Mouse (Mus musculus): ENCODE results near the gene Gm17604. TPM values are rescaled to one million over a fixed set of nuclear protein-coding genes. Genes with fewer than 3 reads are reported as not detected.

The Gm17604 gene
- polyA plus RNA-seq (2012; ENCODE audit: insufficient read depth, low replicate concordance) = not detected in 2 replicates

DNA sequence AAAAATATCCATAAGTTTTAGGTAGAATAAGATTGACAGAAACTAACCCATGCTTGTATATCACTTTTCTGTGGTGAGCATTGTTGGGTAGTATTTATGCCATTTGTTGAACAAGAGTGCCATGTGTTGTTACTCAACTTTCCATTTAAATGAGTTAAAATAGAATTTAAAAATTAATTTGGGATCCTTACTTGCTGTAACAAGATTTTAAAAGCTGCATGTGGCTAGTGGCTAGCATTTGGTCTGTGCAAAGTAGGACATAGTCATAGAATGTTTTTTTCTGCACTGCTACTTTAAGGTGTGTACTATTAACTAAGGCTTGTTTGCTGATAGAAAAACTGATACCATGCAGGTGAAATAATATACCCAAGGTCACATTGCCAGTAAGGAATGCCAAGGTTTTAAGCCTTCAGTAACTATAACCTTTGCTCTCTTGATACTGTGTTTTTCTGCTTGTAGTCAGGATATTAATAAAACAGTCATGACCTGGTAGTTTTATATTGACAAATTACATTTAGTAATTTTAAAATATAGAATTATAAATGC, at the start of gene Gm17604:
Gm17604 (minus strand) TSS at position 51 of the 546 bp plus-strand sequence.
- no peaks in the 10 kb centered on the region for H3K36me3 ChIP-seq (replicated peaks; ENCODE audit: low read length)
- H3K9me3 ChIP-seq = no peaks in the 10 kb centered on the region
- TF ChIP-seq FLI1 (IDR thresholded peaks at IDR 0.05; ENCODE audit: low read length) (no peak), GATA1 (IDR thresholded peaks at IDR 0.05; ENCODE audit: borderline replicate concordance, low read length) (no peak)

DNA sequence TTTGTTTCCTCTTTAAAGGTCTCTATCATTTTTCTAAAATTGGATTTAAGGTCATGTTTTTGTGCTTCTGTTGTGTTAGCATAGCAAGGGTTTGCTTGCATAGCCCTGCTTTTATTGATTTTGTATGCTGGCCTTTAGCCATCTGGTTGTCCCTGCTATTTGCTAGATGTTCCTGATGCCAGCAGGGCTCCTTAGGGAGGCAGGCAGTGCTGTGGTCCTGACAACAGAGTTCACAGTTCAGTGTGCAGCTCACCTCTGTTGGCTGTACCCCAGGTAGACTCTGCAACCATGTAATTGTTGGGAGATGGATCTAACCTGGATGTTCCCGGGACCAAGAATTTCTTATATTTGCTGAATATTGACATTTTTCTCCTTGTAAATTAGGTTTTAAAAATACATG, 45.3 kb upstream of the Gm17604 start:
- Histone ChIP-seq H3K4me3 (replicated peaks) (no peak overlapping the region), H3K9me3 (no peaks in the 10 kb centered on the region), H3K4me1 (no peaks in the 10 kb centered on the region), H3K27me3 (replicated peaks) (peaks cover 2% of the 10 kb centered on the region), H3K36me3 (replicated peaks; ENCODE audit: low read length) (no peaks in the 10 kb centered on the region)
- TF ChIP-seq FLI1 (IDR thresholded peaks at IDR 0.05; ENCODE audit: low read length) (no peak), GATA1 (IDR thresholded peaks at IDR 0.05; ENCODE audit: borderline replicate concordance, low read length) (no peak)

More for the DNA sequence above, at the start of gene Gm17604:
- H3K27me3 ChIP-seq (replicated peaks) = peaks cover 6% of the 10 kb centered on the region
- H3K4me1 ChIP-seq = no peaks in the 10 kb centered on the region
- H3K4me3 ChIP-seq (replicated peaks) = no peak within 1 kb of the TSS

DNA sequence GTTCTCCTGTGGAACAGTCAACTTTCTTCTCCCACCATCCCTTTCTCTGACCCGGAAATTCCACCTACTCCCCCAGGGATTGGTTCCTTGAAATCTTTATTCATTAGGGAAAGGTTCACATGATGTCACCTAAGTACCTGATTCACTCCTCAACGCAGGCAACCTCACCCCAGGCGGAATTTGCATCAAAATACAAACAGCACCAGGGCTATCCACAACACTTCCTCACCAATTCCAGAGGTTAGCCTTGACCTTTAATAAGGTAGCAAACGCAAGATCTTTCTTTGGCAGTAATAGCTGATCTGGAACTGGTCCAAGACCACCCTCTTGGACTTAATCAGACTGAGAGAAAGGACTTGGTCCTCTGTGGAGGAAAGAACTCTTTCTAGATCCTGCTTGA, 1.5 kb downstream of the Gm17604 start:
- no peaks in the 10 kb centered on the region for H3K4me1 ChIP-seq
- TF ChIP-seq GATA1 (IDR thresholded peaks at IDR 0.05; ENCODE audit: borderline replicate concordance, low read length) (no peak), FLI1 (IDR thresholded peaks at IDR 0.05; ENCODE audit: low read length) (no peak)
- H3K36me3 ChIP-seq (replicated peaks; ENCODE audit: low read length) = no peaks in the 10 kb centered on the region
- no peak overlapping the region for H3K4me3 ChIP-seq (replicated peaks)
- H3K9me3 ChIP-seq = no peaks in the 10 kb centered on the region
- H3K27me3 ChIP-seq (replicated peaks) = peaks cover 7% of the 10 kb centered on the region

DNA sequence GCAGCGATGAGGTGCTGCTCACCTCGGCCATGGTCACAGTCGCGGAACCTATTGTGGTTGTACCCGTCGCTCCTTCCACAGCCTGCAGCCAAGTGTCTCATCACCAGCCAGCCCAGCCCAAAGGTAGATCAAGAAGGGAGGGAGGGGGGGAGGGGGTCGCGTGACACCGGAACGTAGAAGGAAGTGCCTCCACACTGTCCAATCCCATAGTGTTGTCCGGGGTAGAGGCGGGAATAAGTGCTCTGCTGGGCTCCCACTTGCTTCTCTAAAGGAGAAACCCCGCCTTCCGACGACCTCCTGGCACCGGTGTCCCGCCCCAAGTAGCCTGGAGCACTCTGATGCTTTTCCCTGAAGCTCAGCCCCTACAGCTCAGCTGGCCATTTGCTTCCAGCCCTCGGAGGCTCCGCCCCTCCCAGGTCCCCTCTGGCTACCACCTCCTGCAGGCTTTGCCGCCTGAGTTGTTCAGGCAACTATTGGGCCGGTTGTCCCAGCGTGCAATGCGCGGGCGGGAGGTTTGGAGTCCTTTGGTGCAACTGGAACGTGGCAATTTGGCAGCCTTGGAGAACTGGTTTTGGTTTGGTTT, 24.3 kb downstream of the Gm17604 start, which contains the start of the genes Mospd2 and Fancb:
Mospd2 (minus strand) TSS at position 183 of the 583 bp plus-strand sequence.
Fancb (plus strand) TSS at position 400 of the 583 bp plus-strand sequence.
- Histone ChIP-seq H3K9me3 (no peaks in the 10 kb centered on the region), H3K4me3 (replicated peaks) (peak within 1 kb of the TSS; percentile 96), H3K27me3 (replicated peaks) (peaks cover 6% of the 10 kb centered on the region), H3K4me1 (peaks cover 5% of the 10 kb centered on the region; the same call in 1 of the 2 replicates), H3K36me3 (replicated peaks; ENCODE audit: low read length) (peaks cover 8% of the 10 kb centered on the region)
- no peak for TF ChIP-seq GATA1 (IDR thresholded peaks at IDR 0.05; ENCODE audit: borderline replicate concordance, low read length)
- TF ChIP-seq FLI1 (IDR thresholded peaks at IDR 0.05; ENCODE audit: low read length) = no peak

DNA sequence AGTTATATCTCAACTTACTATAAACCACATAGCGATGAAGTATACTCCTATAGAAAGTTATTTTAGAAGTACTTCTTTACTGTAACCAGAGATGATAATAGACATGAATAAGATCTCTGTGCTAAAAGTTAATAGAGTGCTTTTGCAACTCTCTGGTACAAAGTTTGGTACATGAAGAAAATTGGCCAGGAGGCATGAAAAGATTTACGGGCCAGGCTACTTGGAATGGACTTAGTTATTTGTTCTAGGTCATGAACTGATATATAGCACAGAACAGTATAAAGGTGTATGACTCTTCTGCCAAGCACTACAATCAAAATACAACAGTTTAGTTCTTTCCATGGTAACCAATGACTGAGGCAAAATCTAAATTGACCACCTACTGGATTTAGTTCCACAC, 25.8 kb downstream of the Gm17604 start:
- H3K36me3 ChIP-seq (replicated peaks; ENCODE audit: low read length) = peaks cover 8% of the 10 kb centered on the region
- peaks cover 6% of the 10 kb centered on the region for H3K27me3 ChIP-seq (replicated peaks)
- peaks cover 5% of the 10 kb centered on the region; the same call in 1 of the 2 replicates for H3K4me1 ChIP-seq
- H3K4me3 ChIP-seq (replicated peaks) = peak overlapping the region; percentile 96
- TF ChIP-seq FLI1 (IDR thresholded peaks at IDR 0.05; ENCODE audit: low read length) (no peak), GATA1 (IDR thresholded peaks at IDR 0.05; ENCODE audit: borderline replicate concordance, low read length) (no peak)
- H3K9me3 ChIP-seq = no peaks in the 10 kb centered on the region

DNA sequence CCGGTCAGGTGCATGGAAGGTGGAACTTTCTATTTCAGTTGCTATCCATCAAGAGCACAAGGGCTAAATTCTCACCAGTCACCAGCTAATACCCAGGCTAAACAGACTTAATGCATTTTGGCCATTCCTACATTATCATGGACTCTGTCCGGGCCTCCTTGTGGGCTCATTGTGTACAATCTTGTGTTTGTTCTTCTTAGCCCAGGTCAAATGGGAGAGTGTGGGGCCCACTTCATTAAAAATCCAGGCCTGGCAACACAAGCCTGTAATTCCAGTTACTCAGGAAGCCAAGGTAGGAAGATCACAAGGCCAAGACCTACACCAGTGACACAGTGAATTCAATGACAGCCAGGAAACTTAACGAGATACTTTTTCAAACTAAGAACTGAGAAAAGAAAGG, 33.4 kb downstream of the Gm17604 start:
- TF ChIP-seq GATA1 (IDR thresholded peaks at IDR 0.05; ENCODE audit: borderline replicate concordance, low read length) (no peak), FLI1 (IDR thresholded peaks at IDR 0.05; ENCODE audit: low read length) (no peak)
- H3K9me3 ChIP-seq = no peaks in the 10 kb centered on the region

DNA sequence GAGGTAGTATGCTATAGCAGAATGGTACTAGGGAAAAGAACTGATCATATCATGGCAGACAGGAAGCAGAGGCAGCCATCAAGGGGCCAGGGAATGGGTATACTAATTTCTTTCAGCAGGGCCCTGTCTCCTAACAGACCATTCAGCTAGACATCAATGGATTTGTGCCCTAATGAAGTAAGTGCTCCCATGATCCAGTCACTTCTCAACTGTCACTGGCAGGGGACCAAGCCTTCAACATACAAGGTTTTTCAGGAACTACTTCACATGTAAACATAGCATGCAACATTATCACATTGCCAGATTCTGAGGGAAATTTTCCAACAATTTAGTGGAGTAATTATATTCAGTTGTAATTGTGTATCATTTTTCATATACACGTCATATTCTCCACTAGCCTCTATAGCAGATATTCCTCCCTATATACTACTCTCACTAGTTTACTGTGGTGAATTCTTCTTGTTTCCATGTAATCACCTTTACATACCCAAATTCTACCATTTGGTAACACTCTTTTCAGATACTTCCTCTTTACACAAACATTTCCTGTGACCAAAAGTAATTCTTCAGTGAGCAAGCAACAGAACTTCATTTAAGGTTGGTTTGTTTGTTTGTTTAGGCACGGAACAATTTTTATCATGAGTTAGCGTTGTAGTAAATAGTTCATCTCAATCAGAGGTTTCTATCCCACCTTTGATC, 38.7 kb downstream of the Gm17604 start:
- Histone ChIP-seq H3K9me3 (no peaks in the 10 kb centered on the region), H3K4me1 (peaks cover 19% of the 10 kb centered on the region), H3K27me3 (replicated peaks) (no peaks in the 10 kb centered on the region), H3K4me3 (replicated peaks) (no peak overlapping the region), H3K36me3 (replicated peaks; ENCODE audit: low read length) (peaks cover 43% of the 10 kb centered on the region)
- no peak for TF ChIP-seq GATA1 (IDR thresholded peaks at IDR 0.05; ENCODE audit: borderline replicate concordance, low read length)
- no peak for TF ChIP-seq FLI1 (IDR thresholded peaks at IDR 0.05; ENCODE audit: low read length)

More for the DNA sequence above, 33.4 kb downstream of the Gm17604 start:
- Histone ChIP-seq H3K4me3 (replicated peaks) (no peak overlapping the region), H3K27me3 (replicated peaks) (no peaks in the 10 kb centered on the region), H3K4me1 (peaks cover 13% of the 10 kb centered on the region), H3K36me3 (replicated peaks; ENCODE audit: low read length) (peaks cover 15% of the 10 kb centered on the region)

Other genes starting within 250 kb of the Gm17604 start
- 0.09 TPM in 1 of 2 replicates, not detected in the other for gene Mospd2, start 24.5 kb downstream of the Gm17604 start, polyA plus RNA-seq (2012; ENCODE audit: insufficient read depth, low replicate concordance)
- not detected in 2 replicates for gene Fancb, start 24.2 kb downstream of the Gm17604 start, polyA plus RNA-seq (2012; ENCODE audit: insufficient read depth, low replicate concordance)

Measured in megakaryocyte, embryonic 14.5 days (primary cell).